Mouse (Mus musculus) adrenal gland, adult 18-20 months (tissue): Measurements from ENCODE around the gene Kng2. TPM values are rescaled to one million over a fixed set of nuclear protein-coding genes. Genes with fewer than 3 reads are reported as not detected.
A peak's percentile ranks its signal among the peaks of the same experiment; 100 is the strongest.
"Not testable (repeated sequence)": the region's sequence is repeated elsewhere in the genome, so short reads cannot be mapped to it uniquely, and the experiment has no call there.

Experiments
- DNase-seq, 2 experiments: peaks; one replicate each; pipeline ENCODE4 v3.0.0; 2021 to 2022; ENCODE audit warnings: low spot score in 2 of 2
- total RNA-seq, 2 experiments: library from RNA; stranded (reverse); gene quantifications; 1 replicate in 1 of 2; 2 replicates in 1 of 2; pipeline ENCODE4 v1.2.3; 2021

Gene Kng2
- total RNA-seq, 2 experiments from 2014 or later, result 11.9 to 31.8 TPM

DNA sequence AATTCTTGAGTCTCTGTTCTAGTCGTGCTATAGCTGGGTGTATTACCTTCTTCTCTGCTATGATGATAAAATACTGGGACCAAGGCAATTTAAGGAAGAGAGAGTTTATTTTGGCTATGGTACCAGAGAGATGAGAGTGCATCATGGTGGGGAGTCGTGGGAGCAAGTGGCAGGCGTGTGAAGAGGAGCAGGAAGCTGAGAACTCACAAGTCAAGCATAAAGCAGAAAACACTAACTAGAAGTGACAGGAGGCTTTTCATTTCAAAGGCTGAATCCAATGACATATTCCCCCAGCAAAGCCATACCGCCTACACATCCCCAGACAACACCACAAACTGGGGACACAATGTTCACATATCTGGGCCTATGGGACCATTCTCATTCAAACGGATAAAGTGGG, 67.0 kb downstream of the Kng2 start:
- DNase-seq, result no peak

DNA sequence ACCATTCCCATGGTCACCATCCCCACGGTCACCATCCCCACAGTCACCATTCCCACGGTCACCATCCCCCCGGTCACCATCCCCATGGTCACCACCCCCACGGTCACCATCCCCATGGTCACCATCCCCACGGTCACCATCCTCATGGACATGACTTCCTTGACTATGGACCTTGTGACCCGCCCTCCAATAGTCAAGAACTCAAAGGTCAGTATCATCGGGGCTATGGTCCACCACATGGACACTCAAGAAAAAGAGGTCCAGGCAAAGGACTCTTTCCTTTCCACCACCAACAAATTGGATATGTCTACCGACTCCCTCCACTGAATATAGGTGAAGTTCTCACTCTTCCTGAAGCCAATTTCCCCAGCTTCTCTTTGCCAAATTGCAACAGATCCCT, 68.2 kb downstream of the Kng2 start:
- no peak for DNase-seq

DNA sequence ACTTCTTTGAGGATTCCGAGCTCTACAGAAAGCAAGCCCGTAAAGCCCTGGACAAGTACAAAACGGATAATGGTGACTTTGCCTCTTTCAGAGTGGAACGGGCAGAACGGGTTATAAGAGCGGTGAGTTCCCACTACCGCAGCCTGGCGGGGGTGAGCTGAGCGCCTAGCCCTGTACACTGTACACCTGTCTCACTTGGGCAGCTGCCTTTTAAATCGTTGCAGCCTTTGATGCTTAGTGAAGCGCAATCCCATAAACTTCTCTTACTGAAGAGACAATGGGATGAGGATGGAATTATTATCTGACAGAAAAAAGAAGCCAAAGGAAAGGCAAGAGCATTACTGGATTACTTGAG, 73.2 kb downstream of the Kng2 start:
- DNase-seq, result no peak

DNA sequence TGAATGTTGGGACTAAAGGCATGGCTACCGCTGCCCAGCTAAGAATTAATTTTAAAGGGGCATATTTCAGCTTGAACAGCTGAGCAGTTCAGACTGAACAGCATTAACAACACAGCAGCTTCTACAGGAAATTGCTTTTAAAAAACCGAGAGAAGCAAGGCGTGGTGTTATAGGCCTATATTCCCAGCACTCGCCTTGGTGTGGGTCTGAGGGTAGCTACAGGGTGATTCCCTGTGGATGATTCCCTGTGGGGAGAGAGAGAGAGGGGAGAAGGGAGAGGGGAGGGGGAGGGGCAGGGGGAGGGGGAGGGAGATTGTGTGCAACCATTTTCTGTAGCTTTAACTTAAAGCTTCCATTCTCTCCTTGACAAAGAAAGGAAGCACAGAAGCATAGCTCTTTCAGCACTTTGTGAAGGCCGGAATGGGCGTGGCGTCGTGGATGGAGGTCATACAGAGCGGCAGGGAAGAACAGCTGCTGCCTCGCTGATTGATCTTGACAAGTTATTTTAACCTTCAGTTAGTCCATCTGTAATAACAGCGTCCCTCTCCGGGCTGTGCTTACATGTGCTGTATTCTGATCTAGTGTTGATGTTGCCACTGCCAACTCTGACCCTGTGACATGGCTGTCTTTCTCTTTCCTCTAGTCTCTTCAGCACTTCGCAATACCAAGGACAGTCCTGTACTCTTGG, 73.7 kb downstream of the Kng2 start:
- peak in 1 of 2 experiments; percentile 35 for DNase-seq

DNA sequence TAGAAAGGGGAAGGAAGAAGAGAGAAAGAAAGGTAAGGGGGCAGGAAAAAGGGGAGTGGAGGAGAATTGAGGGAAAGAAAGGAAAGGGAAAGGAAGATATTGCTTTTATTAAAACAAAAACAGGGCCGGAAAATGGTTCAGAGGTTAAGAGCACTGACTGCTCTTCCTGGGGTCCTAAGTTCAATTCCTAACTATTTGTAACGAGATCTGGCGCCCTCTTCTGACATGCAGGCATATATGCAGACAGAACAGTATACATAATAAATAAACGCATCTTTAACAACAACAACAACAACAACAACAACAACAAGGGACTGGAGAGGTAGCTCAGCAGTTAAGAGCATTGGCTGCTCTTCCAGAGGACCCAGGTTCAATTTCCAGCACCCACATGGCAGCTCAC, 76.2 kb downstream of the Kng2 start:
- no peak for DNase-seq

DNA sequence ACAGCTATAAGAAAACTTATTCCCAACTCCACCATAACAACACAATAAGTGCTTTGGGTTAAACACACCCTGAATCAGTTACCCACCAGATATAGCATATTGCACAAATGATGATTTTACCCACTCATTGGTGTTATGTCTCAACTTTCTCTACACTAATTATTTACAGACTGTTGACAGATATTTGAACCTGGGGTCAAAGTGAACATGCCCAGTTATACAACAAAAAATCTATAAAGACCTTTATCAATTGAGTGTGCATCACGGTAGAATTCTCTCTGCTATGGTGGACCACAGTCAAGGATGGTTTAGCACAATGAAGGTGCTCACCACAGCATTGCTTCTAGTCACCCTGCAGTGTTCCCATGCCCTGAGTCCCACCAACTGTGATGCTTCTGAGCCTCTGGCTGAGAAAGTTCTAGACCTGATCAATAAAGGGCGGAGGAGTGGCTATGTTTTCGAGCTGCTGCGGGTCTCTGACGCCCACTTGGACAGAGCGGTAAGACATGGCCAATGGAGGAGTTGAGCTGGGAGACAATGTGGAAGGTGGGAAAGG, 78.4 kb downstream of the Kng2 start, which contains the start of gene Hrg:
Hrg (plus strand) TSS at position 233 of the 556 bp plus-strand sequence.
- DNase-seq, result no peak

DNA sequence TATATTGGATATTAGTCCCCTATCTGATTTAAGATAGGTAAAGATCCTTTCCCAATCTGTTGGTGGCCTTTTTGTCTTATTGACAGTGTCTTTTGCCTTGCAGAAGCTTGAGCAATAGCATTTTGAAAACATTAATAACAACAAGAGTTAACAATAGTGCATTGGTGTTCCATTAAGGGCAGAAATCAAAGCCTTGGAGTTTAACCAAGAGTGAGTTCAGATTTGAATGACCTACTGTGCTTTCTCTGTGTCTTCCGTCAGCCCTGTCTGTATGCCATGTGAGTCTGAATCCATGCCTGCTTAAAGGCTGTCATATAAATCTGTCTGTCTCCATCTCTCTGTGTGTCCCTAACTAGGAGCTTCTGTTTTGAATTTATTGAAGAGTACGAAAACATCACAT, 81.9 kb downstream of the Kng2 start:
- no peak for DNase-seq

DNA sequence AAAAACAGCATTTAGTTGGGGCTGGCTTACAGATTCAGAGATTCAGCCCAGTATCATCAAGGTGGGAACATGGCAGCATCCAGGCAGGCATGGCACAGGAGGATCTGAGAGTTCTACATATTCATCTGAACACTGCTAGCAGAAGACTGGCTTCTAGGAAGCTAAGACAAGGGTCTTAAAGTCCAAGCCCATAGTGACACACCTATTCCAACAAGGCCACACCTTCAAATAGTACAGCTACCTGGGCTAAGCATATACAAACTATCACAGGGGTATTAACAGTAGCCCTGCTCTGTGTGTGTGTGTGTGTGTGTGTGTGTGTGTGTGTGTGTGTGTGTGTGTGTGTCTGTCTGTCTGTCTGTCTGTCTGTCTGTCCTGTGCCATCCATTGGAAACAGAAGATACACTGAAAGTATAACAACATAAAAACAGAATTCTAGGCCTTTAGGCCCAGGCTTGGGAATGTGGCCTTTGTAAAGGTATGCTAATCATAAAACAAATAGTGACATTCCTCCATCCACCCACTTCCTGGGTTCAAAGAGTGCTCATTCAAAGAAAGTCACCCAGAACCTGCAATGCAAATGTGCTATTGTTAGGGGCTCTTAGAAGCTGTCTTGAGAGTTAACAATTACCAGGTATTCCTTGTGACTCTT, 87.3 kb downstream of the Kng2 start:
- not testable (repeated sequence) for DNase-seq

DNA sequence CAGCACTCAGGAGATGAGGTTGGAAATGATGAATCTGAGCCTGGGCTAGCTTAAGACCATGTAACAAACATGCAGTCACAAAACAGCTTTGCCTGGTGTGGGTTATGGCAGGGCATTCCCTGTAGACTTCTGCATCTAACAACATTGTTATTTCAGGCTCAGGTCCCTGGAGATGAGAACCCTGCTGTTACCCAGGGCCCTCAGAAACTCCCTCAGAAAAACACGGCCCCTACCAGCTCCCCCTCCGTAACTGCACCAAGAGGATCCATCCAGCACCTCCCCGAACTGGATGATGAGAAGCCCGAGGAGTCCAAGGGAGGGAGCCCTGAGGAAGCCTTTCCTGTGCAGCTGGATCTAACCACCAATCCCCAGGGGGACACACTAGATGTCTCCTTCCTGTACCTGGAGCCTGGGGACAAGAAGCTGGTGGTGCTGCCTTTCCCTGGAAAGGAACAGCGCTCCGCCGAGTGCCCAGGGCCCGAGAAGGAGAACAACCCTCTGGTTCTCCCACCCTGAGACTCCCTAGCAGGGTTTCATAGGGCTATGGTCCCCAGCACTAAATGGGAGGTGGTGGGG, 90.1 kb downstream of the Kng2 start:
- no peak for DNase-seq

DNA sequence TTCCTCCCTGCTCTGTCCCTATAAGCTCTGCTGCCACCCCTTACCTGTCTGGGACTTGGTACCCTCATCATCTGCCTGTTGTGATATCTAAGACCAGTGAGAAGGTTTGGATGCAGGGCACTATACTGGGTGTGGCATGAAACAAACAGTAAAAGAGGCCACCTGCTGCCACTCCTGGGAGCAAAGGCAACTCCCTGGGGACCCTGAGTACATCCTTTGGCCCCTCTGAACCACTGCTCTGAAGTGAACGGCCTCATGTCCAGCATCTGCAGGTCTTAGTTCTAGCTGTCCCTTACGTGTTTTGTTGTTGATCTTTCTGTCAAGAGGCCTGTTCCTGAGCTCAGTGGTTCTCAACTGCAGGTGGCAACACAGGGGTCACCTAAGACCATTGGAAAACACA, 90.7 kb downstream of the Kng2 start:
- no peak for DNase-seq

DNA sequence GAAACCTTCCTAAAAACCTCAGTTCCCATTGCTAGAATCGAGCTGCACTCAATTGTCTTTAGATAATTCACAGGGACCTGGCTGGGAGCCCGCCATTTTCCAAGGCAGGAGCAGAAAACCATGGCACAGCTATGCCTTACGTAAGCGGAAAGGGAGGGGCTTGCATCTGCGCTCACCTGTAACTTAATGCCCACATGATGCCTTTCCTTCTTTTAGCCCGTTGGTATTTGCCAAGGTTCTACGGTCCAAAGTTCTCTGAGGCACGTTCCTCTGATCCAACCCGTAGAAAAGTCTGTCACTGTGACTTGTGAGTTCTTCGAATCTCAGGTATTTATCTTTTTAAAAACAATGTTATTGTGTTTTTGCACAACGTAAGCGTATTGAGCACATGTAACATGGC, 91.7 kb downstream of the Kng2 start:
- no peak for DNase-seq

Other genes with a start within 250 kb of the Kng2 start
- not detected for gene Crygs, start 217.9 kb downstream of the Kng2 start, total RNA-seq
- 10 to 100 TPM; 13.8 TPM for gene Tbccd1, start 171.8 kb downstream of the Kng2 start, total RNA-seq
- gene Dnajb11, start 171.6 kb downstream of the Kng2 start, total RNA-seq, result 10 to 100 TPM; 60.8 to 72.1 TPM
- gene Ahsg, start 138.2 kb downstream of the Kng2 start, total RNA-seq, result 1 to 10 TPM; 5.0 to 8.3 TPM
- 10 to 100 TPM in 1 of 2 experiments, 1 to 10 TPM in 1; 1.6 to 78.1 TPM for gene Fetub, start 111.1 kb downstream of the Kng2 start, total RNA-seq
- gene Hrg, start 78.4 kb downstream of the Kng2 start, total RNA-seq, result 1 to 10 TPM in 1 of 2 experiments, not detected in 1; 1.2 TPM
- gene Kng1, start 28.4 kb upstream of the Kng2 start, total RNA-seq, result 1 to 10 TPM in 1 of 2 experiments, under 1 TPM in 1; 0.60 to 1.1 TPM
- gene Eif4a2, start 78.0 kb upstream of the Kng2 start, total RNA-seq, result 100 to 1,000 TPM; 551 to 581 TPM
- gene Rfc4, start 98.3 kb upstream of the Kng2 start, total RNA-seq, result 1 to 10 TPM; 4.3 to 7.7 TPM
- 100 to 1,000 TPM; 265 to 655 TPM for gene Adipoq, start 117.1 kb upstream of the Kng2 start, total RNA-seq
- 10 to 100 TPM; 21.8 to 35.6 TPM for gene St6gal1, start 195.3 kb upstream of the Kng2 start, total RNA-seq